Mouse (Mus musculus) thymus, postnatal 4 days (tissue): ENCODE measurements around the gene Rpl31.
A peak's percentile ranks its signal among the peaks of the same experiment; 100 is the strongest.

Experiments
- DNase-seq: peaks from one replicate; pipeline ENCODE4 v3.0.0; 2021

The Rpl31 gene

GRCm38 (mm10) chr1:39407108-39407507 lies 39.5 kb downstream of the Rpl31 start:
- DNase-seq = no peak

GRCm38 (mm10) chr1:39408123-39408522 lies 40.5 kb downstream of the Rpl31 start:
- DNase-seq = no peak

DNA sequence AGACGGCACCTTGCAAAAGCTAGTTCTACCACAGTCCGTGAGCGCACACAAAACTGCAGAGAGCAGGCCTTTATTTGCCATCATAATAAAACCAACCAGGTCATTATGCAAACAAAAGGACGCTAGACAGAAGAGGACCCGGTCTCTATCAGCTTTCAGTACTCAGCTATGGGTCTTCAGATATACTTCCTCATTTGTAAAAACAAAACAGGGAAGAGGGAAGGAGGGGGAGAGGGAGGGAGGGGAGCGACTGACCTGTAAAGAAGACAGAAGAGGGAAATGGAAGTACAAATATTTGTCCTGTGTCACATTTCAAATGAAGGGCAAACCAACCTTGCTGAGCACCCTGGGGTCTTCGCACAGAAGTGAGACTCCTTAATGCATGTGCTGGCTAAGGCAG lies 41.0 kb downstream of the Rpl31 start:
- no peak for DNase-seq

DNA sequence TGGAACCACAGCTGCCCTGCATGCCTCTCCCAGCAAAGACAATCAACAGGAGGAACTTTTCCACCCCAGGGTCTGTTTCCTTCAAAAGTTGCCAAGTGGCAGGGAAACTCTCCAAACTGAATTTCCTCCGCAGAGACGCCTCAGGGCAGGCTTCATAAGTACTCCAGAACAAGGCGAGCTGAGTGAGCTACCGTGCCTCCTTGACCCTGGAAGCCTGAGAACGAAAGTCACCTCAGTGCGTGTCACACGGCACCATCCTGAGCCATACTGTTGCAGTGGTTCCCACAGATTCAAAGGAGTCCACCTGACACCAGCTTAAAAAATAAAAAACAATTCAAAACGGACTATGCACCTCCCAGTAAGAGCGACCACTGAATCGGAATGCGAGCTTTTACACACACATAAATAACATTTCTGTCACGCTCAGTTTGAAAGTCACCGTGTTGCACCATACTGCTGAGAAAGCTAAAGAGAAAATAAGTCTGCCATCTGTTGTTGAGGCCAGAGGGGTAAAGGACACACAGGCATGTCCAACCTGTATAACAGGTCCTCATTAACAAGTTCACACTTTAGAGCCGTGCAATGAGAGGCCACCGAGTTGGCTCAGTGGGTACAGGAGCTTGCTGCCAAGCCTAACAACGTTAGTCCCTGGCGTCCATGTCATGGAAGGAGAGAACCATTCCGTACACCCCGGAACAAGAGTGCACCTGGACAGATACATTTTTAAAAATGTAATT lies 42.6 kb downstream of the Rpl31 start:
- DNase-seq = no peak

DNA sequence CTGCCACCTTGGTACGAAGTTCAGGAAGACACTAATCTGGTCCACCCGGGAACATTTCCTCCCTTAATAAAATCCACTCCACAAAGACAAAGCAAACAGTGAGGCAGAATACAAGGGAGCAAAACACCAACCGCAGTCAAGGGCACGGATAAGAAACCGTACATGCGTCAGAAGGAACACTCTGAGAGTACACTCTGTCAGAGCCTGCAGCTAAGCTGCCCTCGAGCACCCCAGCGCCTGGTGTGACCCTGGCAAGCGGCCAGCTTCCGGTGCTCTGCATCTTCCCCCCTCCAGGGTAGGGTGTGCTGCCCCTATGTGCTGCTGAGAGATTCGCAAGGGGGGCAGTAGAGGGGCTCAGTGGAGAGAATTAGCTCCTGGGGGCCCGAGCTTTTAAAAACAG lies 50.2 kb downstream of the Rpl31 start:
- DNase-seq = peak; percentile 63

DNA sequence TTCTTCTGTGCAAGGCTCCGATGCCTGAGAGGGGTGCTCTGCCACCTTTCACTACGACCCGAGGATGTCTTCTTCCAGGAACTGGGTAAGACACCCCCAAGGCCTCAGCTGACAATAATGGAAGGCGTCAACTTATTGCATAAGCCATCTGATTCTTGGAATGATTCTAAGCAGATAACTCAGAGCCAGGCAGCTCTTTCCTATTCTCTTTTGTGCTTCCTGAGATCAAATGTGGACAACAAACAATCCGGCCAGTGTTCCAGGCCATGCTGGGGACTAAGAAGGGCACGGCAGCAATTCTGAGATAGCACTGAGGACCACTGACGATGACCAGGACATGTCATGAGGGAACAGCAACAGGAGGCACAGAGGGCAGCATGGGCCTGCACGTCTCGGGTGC lies 51.2 kb downstream of the Rpl31 start:
- DNase-seq = no peak

DNA sequence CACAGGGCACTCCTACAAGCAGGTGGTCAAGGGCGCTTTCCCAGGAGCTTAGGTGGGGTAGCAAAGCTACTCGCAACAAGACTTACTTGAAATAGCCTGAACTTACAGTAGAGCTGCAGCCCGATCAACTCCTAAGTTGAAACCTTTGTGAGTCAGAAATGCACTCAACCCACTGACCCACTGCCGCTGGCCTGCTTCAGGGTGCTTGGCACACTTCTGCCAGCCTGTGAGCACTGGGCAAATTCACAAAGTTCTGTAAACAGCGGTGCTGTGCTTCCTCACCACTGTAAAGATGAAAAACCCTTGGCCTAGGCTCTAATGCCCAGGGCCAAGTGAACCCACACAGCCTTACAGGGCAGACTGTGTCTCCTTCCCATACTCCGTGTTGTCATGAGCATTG lies 53.3 kb downstream of the Rpl31 start:
- no peak for DNase-seq
